Mouse (Mus musculus) activated CD4-positive, CD25-positive, alpha-beta regulatory T cell, adult 4 months (primary cell): ENCODE measurements around the gene Clic1. TPM values are rescaled to one million over a fixed set of nuclear protein-coding genes. Genes with fewer than 3 reads are reported as not detected.

Source experiments
- ATAC-seq: one replicate; pipeline ENCODE4 v1.8.0; 2017
- polyA plus RNA-seq, 2 experiments: library from polyadenylated mRNA; unstranded; fragments of 100-300 nt; shearing (Covaris generic); gene quantifications; one replicate each; pipeline ENCODE4 v1.2.1; 2017

Gene Clic1
- polyA plus RNA-seq, 2 experiments from 2014 or later, result 464 to 670 TPM

GRCm38 (mm10) chr17:35045807-35046680 is 3.7 kb upstream of the Clic1 start:
- ATAC-seq, result no peak

GRCm38 (mm10) chr17:35046681-35047455 is 2.9 kb upstream of the Clic1 start, which contains the start of gene Msh5:
Gene Msh5 (minus strand): TSS chr17:35046745.
- peak; percentile 80 for ATAC-seq

- no peak for ATAC-seq
Observed at GRCm38 (mm10) chr17:35047688-35048087, 2.1 kb upstream of the Clic1 start.

- peak; percentile 11 for ATAC-seq
Observed at GRCm38 (mm10) chr17:35048149-35048931, 1.4 kb upstream of the Clic1 start.

- ATAC-seq, result no peak
Observed at GRCm38 (mm10) chr17:35048932-35049440, 780 bp upstream of the Clic1 start.

GRCm38 (mm10) chr17:35050126-35050750 is 472 bp downstream of the Clic1 start:
- no peak for ATAC-seq

- peak; percentile 91 for ATAC-seq
Observed at GRCm38 (mm10) chr17:35051156-35052086, 1.7 kb downstream of the Clic1 start.

- ATAC-seq, result no peak
Observed at GRCm38 (mm10) chr17:35052271-35052798, 2.6 kb downstream of the Clic1 start.

- no peak for ATAC-seq
Observed at GRCm38 (mm10) chr17:35055691-35056495, 6.1 kb downstream of the Clic1 start.

- ATAC-seq, result no peak
Observed at GRCm38 (mm10) chr17:35057090-35057489, 7.3 kb downstream of the Clic1 start.

GRCm38 (mm10) chr17:35058316-35058715 is 8.6 kb downstream of the Clic1 start:
- no peak for ATAC-seq

GRCm38 (mm10) chr17:35058911-35059892 is 9.4 kb downstream of the Clic1 start, which contains the start of gene Ddah2:
Gene Ddah2 (plus strand): TSS chr17:35059035.
- peak; percentile 80 for ATAC-seq

- ATAC-seq, result no peak
Observed at GRCm38 (mm10) chr17:35060071-35060470, 10.3 kb downstream of the Clic1 start.

- ATAC-seq, result no peak
Observed at GRCm38 (mm10) chr17:35060737-35061297, 11.1 kb downstream of the Clic1 start.

- no peak for ATAC-seq
Observed at GRCm38 (mm10) chr17:35061299-35061698, 11.5 kb downstream of the Clic1 start.

GRCm38 (mm10) chr17:35063466-35063865 is 13.7 kb downstream of the Clic1 start:
- no peak for ATAC-seq

- ATAC-seq, result no peak
Observed at GRCm38 (mm10) chr17:35064378-35064877, 14.7 kb downstream of the Clic1 start.
